15 mouse cellular contexts compared by ENCODE assay signal in genomic region chr4:43936749-43937674, GRCm38 (mm10). TPM values are rescaled to one million over a fixed set of nuclear protein-coding genes. Genes with fewer than 3 reads are reported as not detected.
DNase-seq lines count a peak whose midpoint lies in the region; ATAC-seq and TF ChIP-seq lines count a peak whose summit lies in the region.
"Had no signal": no experiment of that assay in that cellular context is flagged by ENCODE, and none has a peak within 500 bp of the region (broad histone marks: within the 10 kb centered on the region; RNA-seq: fewer than 3 reads in every experiment).

No protein-coding gene starts in this region.

- H3K4me3 ChIP-seq in lung, postnatal 0 days (ENCODE audit: low read depth, low read length) = no peak overlapping the region
- H3K4me3 ChIP-seq: erythroblast, embryonic 14.5 days; hindbrain, embryonic 15.5 days; layer of hippocampus, adult 2 months; limb, embryonic 13.5 days; midbrain, embryonic 15.5 days had no signal

- H3K27ac ChIP-seq in lung, postnatal 0 days (ENCODE audit: low read length) = no peak overlapping the region
- H3K27ac ChIP-seq: hindbrain, embryonic 15.5 days; layer of hippocampus, adult 2 months; limb, embryonic 13.5 days; midbrain, embryonic 15.5 days had no signal

- ATAC-seq in lung, postnatal 0 days = peak; percentile 57
- ATAC-seq: midbrain, embryonic 15.5 days; Patski had no signal

- H3K9me3 ChIP-seq in lung, postnatal 0 days (ENCODE audit: low read length) = no peaks in the 10 kb centered on the region
- H3K9me3 ChIP-seq: hindbrain, embryonic 15.5 days; limb, embryonic 13.5 days; midbrain, embryonic 15.5 days had no signal

- H3K36me3 ChIP-seq in lung, postnatal 0 days (ENCODE audit: insufficient read depth, low read length) = 0 out of 2 replicates have a peak, but pooled peaks cover 3% of the 10 kb centered on the region

- TF ChIP-seq EP300 in lung, postnatal 0 days (IDR thresholded peaks at IDR 0.05) = no peak

- no peak for TF ChIP-seq CTCF in lung, postnatal 0 days (IDR thresholded peaks at IDR 0.05)

- peak; percentile 13 for DNase-seq in thymus, postnatal 14 days
- no peak for DNase-seq in thymus, adult 18-20 months
- DNase-seq in gastrocnemius, adult 8-10 months (ENCODE audit: low spot score in 2 of 2) = peak; percentile 50 to 56
- DNase-seq in lung, postnatal 0 days (ENCODE audit: low spot score) = no peak
- DNase-seq in urinary bladder, postnatal 10 days (ENCODE audit: low spot score) = no peak
- DNase-seq in cerebellum, adult 18-20 months = no peak
- DNase-seq in adrenal gland, postnatal 4 days (ENCODE audit: low spot score in 2 of 2) = no peak

- no peak overlapping the region for H3K9ac ChIP-seq in lung, postnatal 0 days (replicated peaks; ENCODE audit: low read depth)
- H3K9ac ChIP-seq: hindbrain, embryonic 15.5 days; limb, embryonic 13.5 days; midbrain, embryonic 15.5 days had no signal

- 60% methylated on average over 14 of the region's 14 CpGs for WGBS in lung, postnatal 0 days

- no peak overlapping the region for H3K4me2 ChIP-seq in lung, postnatal 0 days (replicated peaks; ENCODE audit: low read depth, low read length)
- H3K4me2 ChIP-seq: hindbrain, embryonic 15.5 days; limb, embryonic 13.5 days; midbrain, embryonic 15.5 days had no signal

- H3K27me3 ChIP-seq in lung, postnatal 0 days (replicated peaks; ENCODE audit: insufficient read depth, low read length) = no peaks in the 10 kb centered on the region
- H3K27me3 ChIP-seq: hindbrain, embryonic 15.5 days; limb, embryonic 13.5 days; midbrain, embryonic 15.5 days; Patski had no signal

- H3K4me1 ChIP-seq in lung, postnatal 0 days (ENCODE audit: insufficient read depth, low read depth, low read length) = 0 out of 2 replicates have a peak, but pooled peaks cover 3% of the 10 kb centered on the region
- H3K4me1 ChIP-seq: hindbrain, embryonic 15.5 days; limb, embryonic 13.5 days; midbrain, embryonic 15.5 days had no signal

RNA-seq across cellular contexts. Expression of gene Glipr2, which starts 20.2 kb away (rescaled TPM):
- 1 to 10 TPM in 2 of 4 experiments, under 1 TPM in 2; 0.58 to 1.8 (median 1.1) TPM for total RNA-seq in gastrocnemius, adult 8-10 months (2022)
- polyA plus RNA-seq in lung, postnatal 0 days (2015; fragmentation: Nextera tagmentation; extraction: Ambion mirVana) = 37.9 and 41.4 TPM in 2 replicates
- 10 to 100 TPM; 14.6 to 18.0 TPM for total RNA-seq in adrenal gland, postnatal 4 days (2021)

RNA-seq across cellular contexts. Expression of gene Ccin, which starts 46.3 kb away (rescaled TPM):
- not detected for total RNA-seq in gastrocnemius, adult 8-10 months (2022)
- not detected in 2 replicates for polyA plus RNA-seq in lung, postnatal 0 days (2015; fragmentation: Nextera tagmentation; extraction: Ambion mirVana)
- under 1 TPM in 1 of 2 experiments, not detected in 1; 0.20 TPM for total RNA-seq in adrenal gland, postnatal 4 days (2021)
- total RNA-seq: gastrocnemius, postnatal 36 days; layer of hippocampus, adult 2 months had no signal
- polyA plus RNA-seq: erythroblast, embryonic 14.5 days; hindbrain, embryonic 15.5 days; limb, embryonic 13.5 days; midbrain, embryonic 15.5 days; stomach, embryonic 16.5 days had no signal

Comparison
In these comparisons a context has a peak if more than half of its experiments do, and no peak if none do; other contexts are left out.
1. DNase-seq: peak in thymus, postnatal 14 days (single experiment) and gastrocnemius, adult 8-10 months (2 of 2); none in thymus, adult 18-20 months (0 of 2), lung, postnatal 0 days (single experiment), urinary bladder, postnatal 10 days (single experiment), cerebellum, adult 18-20 months (0 of 2) and adrenal gland, postnatal 4 days (0 of 2).
2. RNA of gene Glipr2, which starts 20.2 kb away (total RNA-seq): 14.6 to 18.0 TPM in adrenal gland, postnatal 4 days; 0.58 to 1.8 TPM in gastrocnemius, adult 8-10 months; every median in the first group is over 4 times any median in the second.